Mouse (Mus musculus) brain, embryonic 18.5 days (tissue): ENCODE data around the gene Pcdh9.
A peak's percentile ranks its signal among the peaks of the same experiment; 100 is the strongest.

ENCODE experiments used
- DNase-seq: peaks from one replicate; pipeline ENCODE4 v3.0.0-alpha.2; 2012; ENCODE audit warnings: low read depth, low spot score

Pcdh9 gene

DNA sequence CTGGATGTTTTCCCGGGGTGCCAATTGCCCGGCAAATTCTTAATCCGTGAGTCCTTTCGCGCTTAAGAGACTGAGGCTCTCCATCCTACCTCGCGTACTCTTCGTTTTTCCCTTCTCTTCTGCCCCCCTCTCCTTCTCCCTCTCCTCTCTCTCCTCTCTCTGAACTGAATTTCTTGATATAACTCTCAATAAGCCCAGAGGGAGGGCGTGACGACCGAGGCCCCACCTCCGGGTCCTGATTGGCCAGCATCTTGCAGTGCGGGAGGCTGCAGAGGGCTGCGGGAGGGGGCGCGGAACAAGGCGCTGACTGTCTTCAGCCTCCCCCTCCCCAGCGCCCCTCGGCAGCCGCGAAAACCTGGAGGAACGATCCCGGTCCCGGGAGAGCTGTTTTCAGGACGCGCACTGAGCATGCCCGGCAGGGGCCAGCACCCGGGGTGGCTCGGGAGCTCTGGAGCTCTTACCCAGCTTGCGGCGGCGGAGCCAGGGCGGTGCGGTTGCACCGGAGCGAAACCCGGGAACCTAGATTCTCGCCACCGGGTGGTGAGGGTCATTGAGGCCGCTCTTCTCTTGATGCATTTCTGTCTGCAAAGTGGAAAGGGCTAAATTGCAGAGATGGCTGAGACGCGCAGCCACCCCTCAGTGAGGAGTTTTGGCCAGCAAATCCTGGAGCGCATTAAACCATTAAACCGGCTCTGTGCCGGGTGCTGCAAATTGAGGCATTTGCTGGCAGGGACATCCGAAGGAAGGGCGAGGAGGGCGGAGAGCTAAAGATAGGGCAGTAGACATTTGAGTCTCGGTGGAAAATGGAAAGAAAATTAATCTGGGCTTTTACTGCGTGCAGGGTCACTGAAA lies at the start of gene Pcdh9:
Gene Pcdh9 (minus strand): TSS at position 161 of the 852 bp plus-strand sequence.
- DNase-seq: peak; percentile 95

DNA sequence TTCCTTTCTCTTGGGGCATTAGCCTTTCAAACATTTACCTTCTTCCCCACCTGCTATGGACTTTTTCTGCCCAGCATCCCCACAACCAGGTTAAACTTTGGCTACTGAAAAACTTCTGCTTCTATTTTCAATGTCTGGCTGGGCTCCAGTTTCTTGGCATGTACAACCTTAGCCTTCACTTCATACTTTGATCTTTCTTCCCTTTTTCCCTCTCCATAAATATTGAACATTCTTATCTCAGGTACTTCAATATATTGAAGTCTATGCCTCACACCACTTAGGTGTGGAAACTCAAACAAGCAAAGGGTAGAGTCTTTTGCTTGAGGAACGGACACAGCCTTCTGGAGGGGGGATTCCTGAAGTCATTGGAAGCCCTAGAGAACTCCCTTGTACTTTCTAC lies 16.4 kb upstream of the Pcdh9 start:
- no peak for DNase-seq

DNA sequence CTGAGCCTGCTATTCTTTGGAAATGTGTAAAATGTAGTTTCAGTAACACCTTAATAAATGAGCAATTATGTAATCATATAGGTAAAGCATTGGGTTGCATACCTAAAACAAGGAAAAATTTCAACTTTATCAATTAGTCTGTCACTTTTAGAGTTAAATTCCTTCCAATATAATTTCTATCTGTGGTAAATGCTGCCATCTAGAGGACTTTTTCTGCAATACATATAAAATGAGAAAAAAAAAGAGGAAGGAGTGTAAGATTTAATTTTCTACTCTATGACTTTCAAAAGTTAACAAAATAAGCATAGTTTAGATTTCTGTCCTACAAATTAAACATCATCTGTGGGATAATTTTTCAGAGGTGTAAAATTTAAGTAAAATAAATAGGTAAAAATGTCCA lies 8.1 kb upstream of the Pcdh9 start:
- no peak for DNase-seq

DNA sequence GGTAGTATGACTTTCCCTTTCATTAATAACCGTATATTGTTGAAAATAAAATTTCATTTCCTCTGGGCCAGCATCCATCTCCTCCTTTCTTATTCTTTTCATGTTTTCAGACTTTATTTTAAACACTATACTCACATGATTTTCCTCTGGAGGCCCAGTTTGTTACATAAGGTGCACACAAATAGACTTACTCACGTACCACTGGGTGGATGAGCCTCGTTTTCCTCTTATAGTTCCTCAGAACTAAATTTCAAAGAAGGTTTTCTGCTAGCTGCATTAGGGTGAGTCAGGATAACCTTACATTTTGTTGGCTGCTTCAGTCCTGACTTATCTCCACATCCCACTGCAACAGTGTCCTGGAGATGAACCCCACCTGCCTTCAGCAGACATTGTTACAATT lies 4.7 kb upstream of the Pcdh9 start:
- no peak for DNase-seq

DNA sequence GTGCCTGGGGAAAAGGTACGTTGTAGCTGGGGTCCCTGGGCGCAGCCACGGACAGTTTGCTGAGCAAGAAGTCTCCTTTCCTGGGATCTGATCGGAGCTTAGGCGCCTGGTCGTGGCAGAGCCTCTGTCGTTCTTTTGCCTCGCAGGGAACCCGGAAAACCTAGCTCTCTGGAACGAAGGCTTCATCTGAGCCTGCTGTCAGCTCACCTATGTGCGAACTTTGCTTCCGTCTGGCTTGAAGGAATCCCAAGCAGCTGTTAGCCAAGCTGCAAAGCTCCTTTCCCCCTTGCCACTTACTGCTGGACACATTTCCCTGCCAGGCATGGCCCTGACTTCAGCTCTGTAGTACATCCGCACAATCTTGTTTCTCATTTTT lies 880 bp upstream of the Pcdh9 start:
- DNase-seq: no peak

DNA sequence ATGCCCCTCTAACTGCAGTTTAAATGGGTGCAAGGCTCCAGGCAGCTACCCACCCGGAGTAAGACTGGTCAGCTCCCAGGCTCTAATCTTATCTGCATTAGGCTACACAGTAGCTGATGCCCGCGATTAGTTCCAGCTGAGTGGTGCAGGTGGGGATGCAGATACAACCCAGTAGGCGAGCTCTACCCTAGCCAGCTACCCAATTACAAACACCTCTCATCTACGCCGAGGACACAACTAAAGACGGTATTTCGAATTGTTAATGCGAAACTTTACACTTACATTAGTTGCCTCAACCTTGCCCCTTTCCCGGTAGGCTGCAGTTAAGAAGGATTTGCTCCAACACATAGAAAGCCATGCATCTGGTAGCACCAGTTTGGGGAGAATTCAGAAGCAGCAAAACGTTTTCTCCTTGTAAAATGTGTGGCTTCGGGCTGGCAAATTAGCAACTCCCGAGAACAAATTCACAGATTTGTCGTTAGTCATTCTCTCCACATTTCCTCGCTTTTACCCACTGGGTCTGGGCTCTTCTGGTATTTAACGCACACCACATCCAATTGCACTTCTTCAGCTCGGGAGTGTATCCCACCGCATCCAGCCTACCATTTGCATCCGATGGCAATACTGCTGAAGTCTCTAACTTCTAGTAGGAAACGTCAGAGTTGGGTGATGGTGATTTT lies 500 bp downstream of the Pcdh9 start:
- DNase-seq: no peak

DNA sequence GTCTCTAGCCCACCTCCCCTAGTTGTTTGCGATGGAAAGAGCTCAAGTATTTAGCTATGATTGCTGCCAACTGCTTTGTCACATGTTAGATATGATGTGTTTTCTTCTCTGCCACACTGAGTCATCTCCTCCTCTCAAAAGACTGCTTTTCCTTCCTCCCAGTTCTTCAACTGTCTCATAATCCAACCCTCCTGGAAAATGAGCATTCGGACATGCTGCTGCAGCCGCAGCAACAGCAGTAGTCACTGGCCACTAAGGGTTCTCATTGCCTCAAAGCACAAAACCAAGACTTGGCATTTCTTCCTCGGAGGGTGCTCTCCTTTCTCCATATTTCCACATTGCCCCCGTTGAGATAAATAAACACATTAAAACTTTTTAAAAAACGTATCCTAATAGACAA lies 1.2 kb downstream of the Pcdh9 start:
- DNase-seq: no peak

DNA sequence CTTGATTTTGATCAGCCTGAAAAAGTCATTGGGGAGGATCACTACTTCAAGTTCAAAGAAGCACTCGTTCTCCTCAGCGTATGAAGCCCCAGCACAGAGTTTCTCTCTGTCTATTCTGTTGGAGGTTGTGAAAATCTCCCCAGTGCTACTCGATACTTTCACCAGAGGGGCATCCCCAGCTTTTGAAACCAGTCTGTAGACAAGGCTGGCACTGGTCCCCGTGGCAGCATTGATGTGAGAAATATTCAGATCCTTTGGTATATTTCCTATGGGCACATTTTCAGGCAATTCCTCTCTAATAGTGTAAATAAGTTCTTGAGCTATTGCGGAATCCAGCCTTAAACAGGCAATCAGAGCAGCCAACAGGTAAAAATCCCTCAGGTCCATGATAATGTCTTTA lies 2.1 kb downstream of the Pcdh9 start:
- DNase-seq: no peak

DNA sequence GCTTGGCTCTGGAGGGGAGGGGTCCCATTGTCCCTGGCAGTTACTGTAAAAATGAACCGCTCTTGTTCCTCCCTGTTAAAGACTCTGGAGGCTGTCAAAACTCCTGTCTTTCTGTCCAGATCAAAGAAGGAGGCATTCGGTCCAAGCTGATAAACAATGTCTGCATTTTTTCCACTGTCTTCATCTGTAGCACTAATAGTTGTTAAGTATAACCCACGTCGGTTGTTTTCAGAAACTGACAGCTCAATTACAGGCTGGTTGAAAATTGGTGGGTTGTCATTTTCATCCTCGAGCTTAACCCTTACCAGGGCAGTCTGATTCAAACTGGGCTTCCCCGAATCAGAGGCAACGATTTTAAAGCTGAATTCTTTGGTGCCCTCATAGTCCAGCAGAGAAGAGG lies 3.4 kb downstream of the Pcdh9 start:
- no peak for DNase-seq

DNA sequence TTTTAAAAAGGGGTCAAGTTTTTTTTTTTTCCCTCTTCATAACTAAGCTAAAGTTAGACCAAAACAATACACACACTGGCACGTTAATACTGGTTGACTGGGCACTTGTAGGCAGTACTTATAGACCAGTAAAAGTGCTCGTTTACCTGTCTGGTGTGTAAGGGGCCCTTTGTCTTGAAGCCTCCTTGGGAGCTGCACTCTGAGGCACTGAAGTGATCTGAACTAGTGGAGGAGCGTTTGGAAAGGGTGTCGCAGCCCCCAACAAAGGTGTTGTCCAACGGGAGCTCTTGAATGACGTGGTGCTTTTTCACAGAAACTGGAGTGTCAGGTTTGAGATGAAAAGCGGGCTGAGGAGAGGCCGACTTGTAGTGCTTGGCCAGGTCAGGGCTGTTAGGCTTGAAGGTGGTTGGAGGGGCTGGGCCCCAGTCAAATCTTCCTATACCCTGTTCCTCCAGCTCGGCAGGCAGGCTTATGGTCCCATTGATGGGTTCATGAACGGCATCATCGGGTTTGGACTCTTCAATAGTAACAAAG lies 4.9 kb downstream of the Pcdh9 start:
- DNase-seq: no peak

DNA sequence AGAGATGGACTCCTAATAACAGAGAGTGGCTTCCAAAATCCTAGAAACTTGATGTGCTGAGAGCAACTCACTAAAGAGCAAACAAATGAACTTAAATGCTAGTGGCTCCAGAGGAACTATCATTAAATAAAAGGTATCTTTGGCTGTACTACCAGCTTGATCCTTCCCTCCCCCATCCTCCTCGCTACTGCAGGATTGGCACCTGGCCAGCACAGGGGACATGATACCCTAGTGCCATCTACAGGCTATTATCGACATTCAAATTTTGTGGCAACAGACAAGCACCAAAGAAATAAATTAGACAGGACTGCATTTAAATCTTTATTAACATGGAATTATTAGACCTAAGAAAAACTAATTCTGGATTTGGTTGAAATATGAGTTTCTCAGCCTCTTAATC lies 6.0 kb downstream of the Pcdh9 start:
- DNase-seq: peak; percentile 57

DNA sequence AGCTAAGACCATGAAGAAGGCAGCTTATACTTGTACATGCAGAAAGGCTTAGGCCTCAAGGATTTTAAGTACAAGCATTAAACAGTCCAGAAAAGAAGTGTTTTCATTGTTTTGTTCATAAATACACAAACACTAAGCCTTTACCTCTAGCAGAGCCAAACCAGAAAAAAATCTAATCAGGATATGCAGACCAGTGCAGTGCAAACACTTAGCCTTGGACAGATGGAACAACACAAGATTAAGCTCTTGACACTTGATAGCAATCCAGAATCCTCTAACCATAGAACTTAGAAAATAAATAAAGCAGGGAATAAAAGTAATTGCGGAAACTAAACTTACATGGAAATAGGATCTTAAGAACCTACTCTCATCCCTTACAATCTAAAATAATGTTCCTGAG lies 10.4 kb downstream of the Pcdh9 start:
- no peak for DNase-seq

DNA sequence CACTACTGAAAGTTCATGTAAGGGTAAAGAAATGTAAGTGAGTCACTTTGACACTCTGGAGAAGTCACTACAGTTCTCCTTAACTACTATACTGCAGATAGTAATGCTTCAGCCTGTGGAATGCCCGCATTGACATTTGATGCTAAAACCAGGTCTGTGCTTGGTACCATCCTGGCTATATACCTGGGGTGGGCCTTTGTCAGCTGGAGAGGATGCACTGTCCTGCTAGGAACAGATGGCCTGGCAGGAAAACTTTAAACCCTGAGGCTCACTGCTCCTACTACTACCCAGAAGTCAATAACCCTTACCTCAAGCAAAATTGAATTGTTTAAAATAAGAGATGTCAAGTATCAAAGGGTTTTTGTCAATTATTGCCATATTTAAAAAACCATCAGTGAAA lies 14.5 kb downstream of the Pcdh9 start:
- no peak for DNase-seq

DNA sequence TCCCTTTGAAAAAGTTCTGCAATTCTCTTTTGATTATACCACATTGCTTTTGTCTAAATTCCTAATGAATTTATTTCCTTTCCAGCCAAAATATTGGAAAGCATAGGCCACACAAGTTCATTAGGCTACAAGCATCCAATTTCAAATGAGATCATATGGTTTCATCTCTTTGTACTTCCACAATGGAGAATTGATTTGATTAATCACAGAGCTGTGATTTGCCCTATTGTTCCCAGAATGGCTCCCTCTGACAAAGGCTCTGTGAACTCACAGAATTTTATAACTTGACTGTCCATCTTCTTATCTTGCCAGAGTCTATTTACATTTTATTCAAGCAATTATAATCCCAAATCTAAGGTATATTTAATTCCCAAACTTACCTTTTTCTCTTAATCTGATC lies 22.3 kb downstream of the Pcdh9 start:
- no peak for DNase-seq

DNA sequence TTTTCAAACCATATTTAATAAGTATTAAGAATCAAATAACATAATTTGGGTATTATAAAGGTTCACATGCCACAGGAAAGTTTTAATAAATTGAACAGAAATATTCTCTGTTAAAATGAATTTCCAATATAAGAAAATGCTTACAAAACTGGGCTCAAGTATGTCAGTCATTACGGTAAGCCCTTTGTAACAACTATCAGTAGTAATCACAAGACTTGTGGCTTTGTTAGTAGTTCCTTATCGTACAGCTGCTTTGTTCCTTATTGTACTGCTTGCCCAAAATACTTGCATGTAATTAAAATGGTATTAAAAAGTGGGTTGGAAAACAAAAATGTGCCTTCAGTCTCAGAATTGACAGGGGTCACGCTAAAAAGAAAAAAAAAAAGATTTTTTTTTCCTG lies 32.4 kb downstream of the Pcdh9 start:
- DNase-seq: no peak

DNA sequence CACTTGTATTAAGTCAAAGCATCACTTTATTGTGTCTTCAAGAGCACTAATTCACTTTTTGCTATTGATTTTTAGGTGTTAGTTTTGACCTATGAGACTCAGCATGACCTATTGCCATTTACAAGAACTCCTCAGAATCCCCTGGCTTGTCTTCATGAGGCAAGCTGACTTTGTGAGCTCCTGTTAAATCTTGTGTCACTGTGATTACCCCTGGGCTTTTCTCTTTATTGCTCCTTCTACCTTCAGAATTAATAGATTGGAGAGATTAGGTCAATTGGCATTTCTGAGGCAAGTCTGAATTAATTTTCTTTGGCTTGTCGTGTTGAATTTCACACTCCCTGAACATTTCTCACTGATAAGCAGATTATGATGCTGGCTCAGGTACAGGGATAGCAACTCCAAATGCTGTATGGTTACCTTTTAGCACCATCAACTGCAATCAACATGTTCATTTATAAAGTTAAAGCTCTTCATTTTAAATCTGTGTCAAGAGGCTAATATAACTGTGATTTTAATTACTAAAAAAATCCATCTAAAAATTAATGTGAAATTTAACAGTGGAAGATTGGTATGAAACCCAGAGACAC lies 44.3 kb downstream of the Pcdh9 start:
- no peak for DNase-seq

DNA sequence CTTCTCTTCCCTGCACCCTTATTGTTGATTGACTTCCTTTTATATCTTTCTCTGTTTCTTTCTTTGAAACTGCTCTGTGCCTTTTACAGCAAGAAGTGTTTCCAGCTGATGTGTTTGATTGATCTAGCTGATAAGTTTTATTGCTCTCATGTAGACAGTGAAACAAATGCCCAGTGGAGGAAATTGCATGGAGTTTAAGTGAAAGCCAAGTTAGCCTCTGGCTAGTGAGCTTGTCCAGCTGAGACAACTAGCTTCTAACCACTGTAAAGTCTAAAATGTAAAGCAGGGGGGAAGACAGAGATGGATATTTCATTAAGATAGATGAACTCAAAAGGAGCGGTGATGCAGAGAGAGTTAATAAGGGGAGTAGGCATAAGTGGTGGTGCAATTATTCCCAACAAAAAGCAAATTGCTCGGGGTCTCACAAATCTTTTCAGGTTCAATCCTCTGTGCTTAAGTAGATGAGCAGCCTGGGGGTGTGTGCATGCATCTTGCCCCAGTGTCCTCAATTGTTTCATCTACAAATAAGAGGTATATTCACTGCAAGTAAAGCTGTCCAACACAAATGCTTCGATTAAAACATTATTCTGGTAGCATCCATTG lies 47.7 kb downstream of the Pcdh9 start:
- no peak for DNase-seq

DNA sequence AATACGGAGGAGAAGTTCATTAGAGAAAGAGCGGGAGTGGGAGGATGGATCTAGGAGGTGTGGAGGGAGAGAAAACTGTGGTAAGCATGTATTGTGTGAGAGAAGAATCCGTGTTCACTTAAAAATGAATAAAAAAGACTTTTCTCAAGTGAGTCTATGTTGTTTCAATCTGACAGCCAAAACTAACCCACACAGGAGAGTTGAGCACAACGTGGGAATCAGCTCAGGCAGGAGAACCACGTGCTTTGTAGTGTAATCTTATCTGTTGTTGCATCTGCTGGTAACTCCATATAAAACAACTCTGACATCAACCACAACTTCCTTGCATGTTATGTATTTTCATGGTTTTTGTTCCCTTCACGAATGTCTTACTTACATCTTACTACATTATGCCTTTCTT lies 58.0 kb downstream of the Pcdh9 start:
- DNase-seq: no peak

DNA sequence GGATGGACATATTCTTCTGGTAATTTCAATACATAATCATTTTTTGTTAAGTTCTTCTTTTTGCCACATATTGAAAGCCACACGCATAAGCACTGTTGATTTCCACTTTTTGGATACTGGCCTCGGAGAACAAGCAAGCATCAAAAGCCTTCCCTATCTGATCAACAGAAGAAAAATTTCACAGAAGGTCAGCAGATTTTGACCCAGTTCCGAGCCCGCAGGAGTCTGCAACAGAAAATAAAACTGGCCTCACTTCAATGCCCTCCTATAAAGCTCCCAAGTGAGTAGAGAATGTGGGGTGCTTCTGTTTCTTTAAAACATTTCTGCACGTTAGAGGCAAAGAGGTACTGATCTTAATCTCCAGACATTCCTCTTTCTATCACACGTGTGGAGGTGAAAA lies 63.3 kb downstream of the Pcdh9 start:
- no peak for DNase-seq

DNA sequence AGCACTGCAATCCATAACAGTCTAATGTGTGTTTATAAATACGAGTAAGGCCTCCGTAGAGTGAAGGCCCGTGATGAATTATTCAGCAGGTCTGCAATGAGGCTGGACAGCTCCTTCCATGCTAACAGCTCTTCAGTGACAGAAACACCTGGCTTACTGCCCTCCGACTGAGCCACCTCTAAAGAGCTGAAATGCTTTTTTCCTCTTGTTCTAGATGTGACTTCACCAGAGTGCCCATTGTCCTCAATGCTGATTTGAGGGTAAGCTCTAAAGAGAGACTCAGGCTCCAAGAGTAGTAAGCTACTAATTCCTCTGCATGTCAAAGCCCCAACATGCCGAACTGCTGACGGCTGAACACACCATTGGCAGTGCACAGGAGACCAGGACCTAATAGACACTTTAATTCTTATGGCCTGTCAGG lies 64.4 kb downstream of the Pcdh9 start:
- DNase-seq: no peak

DNA sequence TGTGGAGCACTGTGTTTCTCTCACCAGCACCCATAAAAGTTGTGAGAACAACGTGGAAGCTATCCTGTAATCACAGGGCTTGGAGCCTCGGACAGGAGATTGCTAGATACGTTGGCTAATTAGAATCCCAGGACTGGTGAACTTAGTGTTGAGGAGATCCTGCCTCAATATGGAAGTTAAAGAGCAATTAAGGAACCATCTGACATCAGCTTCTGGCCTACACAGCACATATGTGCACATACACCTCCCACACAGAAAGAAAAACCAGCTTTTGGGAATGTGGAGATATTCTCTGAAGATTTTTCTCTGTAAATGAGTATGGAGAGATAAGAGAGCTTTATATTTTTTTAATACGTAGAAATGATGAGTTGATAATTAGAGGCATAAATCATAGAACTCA lies 71.6 kb downstream of the Pcdh9 start:
- no peak for DNase-seq

DNA sequence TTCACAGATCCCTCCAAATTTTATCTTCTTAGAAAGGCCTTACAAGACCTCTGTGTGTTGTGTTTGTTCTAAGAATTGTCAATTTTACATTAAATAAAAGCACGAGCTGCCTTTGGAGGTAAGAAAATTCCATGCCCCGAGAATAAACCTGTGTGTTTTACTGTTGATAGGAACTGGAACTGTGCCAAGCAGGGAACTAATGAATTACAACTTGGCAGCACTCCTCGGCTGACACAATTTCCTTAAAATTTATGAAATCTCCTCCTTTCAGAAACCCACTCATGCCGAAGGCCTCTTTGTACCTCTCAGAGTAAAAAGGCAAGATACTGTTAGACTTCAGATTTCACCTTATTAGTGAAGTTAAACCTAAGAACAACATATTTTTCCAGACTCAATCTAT lies 72.9 kb downstream of the Pcdh9 start:
- DNase-seq: no peak
